Mouse (Mus musculus): ENCODE results near the gene Trim30a. TPM values are rescaled to one million over a fixed set of nuclear protein-coding genes. Genes with fewer than 3 reads are reported as not detected.

Trim30a gene
- polyA plus RNA-seq, 1 experiment from 2014 or later = 1.5 TPM

DNA sequence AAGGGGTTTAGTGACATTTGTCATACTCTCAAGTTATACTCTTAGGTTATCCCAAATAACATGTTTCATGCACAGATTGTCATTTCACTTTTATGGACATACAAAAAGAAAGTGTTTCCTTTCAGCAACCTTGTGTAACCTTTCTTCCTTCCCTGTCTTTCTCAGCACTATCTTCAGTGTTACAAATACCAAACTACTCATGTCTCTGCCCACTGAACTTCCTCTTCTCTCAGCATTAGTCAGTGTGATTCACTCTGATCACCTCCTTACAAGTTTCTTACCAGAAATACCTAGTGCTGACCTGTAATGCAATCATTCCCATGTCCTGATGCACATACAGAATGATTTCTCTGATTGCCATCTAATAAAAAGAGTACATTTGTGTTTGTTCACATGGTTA lies 98.7 kb downstream of the Trim30a start:
- Histone ChIP-seq H3K36me3 (no peaks in the 10 kb centered on the region), H3K4me3 (replicated peaks) (no peak overlapping the region), H3K27ac (no peak overlapping the region), H3K4me2 (replicated peaks) (no peak overlapping the region), H3K9me3 (no peaks in the 10 kb centered on the region), H3K27me3 (replicated peaks) (no peaks in the 10 kb centered on the region), H3K4me1 (replicated peaks) (no peaks in the 10 kb centered on the region), H3K9ac (no peak overlapping the region)
- no peak for ATAC-seq

Other genes starting within 250 kb of the Trim30a start
- 0.98 and 1.2 TPM in 2 replicates for gene Trim6, start 246.4 kb downstream of the Trim30a start, polyA plus RNA-seq (2015; fragmentation: Nextera tagmentation; extraction: Ambion mirVana)
- gene Trim34a, start 220.7 kb downstream of the Trim30a start, polyA plus RNA-seq (2015; fragmentation: Nextera tagmentation; extraction: Ambion mirVana) = 1.6 and 2.2 TPM in 2 replicates
- 0.29 and 0.58 TPM in 2 replicates for gene Trim5, start 177.1 kb downstream of the Trim30a start, polyA plus RNA-seq (2015; fragmentation: Nextera tagmentation; extraction: Ambion mirVana)
- gene Trim12a, start 149.7 kb downstream of the Trim30a start, polyA plus RNA-seq (2015; fragmentation: Nextera tagmentation; extraction: Ambion mirVana) = 5.1 and 6.3 TPM in 2 replicates
- gene Trim34b, start 135.7 kb downstream of the Trim30a start, polyA plus RNA-seq (2015; fragmentation: Nextera tagmentation; extraction: Ambion mirVana) = 0.16 TPM in 1 of 2 replicates, not detected in the other
- 2.0 and 2.1 TPM in 2 replicates for gene Trim12c, start 111.8 kb downstream of the Trim30a start, polyA plus RNA-seq (2015; fragmentation: Nextera tagmentation; extraction: Ambion mirVana)
- gene Trim30b, start 95.3 kb downstream of the Trim30a start, polyA plus RNA-seq (2015; fragmentation: Nextera tagmentation; extraction: Ambion mirVana) = 0.08 and 0.09 TPM in 2 replicates
- 0.13 and 0.19 TPM in 2 replicates for gene Trim30c, start 64.4 kb downstream of the Trim30a start, polyA plus RNA-seq (2015; fragmentation: Nextera tagmentation; extraction: Ambion mirVana)
- 0.92 TPM in 2 replicates for gene Trim30d, start 42.7 kb upstream of the Trim30a start, polyA plus RNA-seq (2015; fragmentation: Nextera tagmentation; extraction: Ambion mirVana)
- not detected in 2 replicates for gene Olfr651, start 84.9 kb upstream of the Trim30a start, polyA plus RNA-seq (2015; fragmentation: Nextera tagmentation; extraction: Ambion mirVana)
- gene Olfr652, start 95.7 kb upstream of the Trim30a start, polyA plus RNA-seq (2015; fragmentation: Nextera tagmentation; extraction: Ambion mirVana) = not detected in 2 replicates
- gene Olfr653, start 112.1 kb upstream of the Trim30a start, polyA plus RNA-seq (2015; fragmentation: Nextera tagmentation; extraction: Ambion mirVana) = not detected in 2 replicates
- gene Olfr654, start 121.8 kb upstream of the Trim30a start, polyA plus RNA-seq (2015; fragmentation: Nextera tagmentation; extraction: Ambion mirVana) = not detected in 2 replicates
- not detected in 2 replicates for gene Olfr655, start 136.6 kb upstream of the Trim30a start, polyA plus RNA-seq (2015; fragmentation: Nextera tagmentation; extraction: Ambion mirVana)
- not detected in 2 replicates for gene Olfr656, start 148.8 kb upstream of the Trim30a start, polyA plus RNA-seq (2015; fragmentation: Nextera tagmentation; extraction: Ambion mirVana)
- gene Olfr657, start 159.6 kb upstream of the Trim30a start, polyA plus RNA-seq (2015; fragmentation: Nextera tagmentation; extraction: Ambion mirVana) = not detected in 2 replicates
- gene Olfr658, start 182.1 kb upstream of the Trim30a start, polyA plus RNA-seq (2015; fragmentation: Nextera tagmentation; extraction: Ambion mirVana) = 0.08 TPM in 1 of 2 replicates, not detected in the other
- gene Olfr659, start 201.6 kb upstream of the Trim30a start, polyA plus RNA-seq (2015; fragmentation: Nextera tagmentation; extraction: Ambion mirVana) = not detected in 2 replicates
- gene Olfr661, start 221.3 kb upstream of the Trim30a start, polyA plus RNA-seq (2015; fragmentation: Nextera tagmentation; extraction: Ambion mirVana) = not detected in 2 replicates

All from intestine, embryonic 15.5 days (tissue).